Mouse (Mus musculus) hindlimb bud, embryonic 11.5 days (tissue): ENCODE data around the gene Mgat2.
A peak's percentile ranks its signal among the peaks of the same experiment; 100 is the strongest.
"Not testable (repeated sequence)": the region's sequence is repeated elsewhere in the genome, so short reads cannot be mapped to it uniquely, and the experiment has no call there.

Experiments
- DNase-seq: peaks from one replicate; pipeline ENCODE4 v3.0.0-alpha.2; 2012; ENCODE audit warnings: low read depth, low spot score; ENCODE audit errors: extremely low spot score

The Mgat2 gene

GRCm38 (mm10) chr12:69183583-69184308, at the start of gene Mgat2, which contains the start of gene Rpl36al:
Gene Mgat2 (plus strand): TSS chr12:69184157.
Gene Rpl36al (minus strand): TSS chr12:69184083.
- DNase-seq: peak; percentile 98

GRCm38 (mm10) chr12:69139201-69139600, 44.8 kb upstream of the Mgat2 start:
- no peak for DNase-seq

GRCm38 (mm10) chr12:69139841-69140240, 44.1 kb upstream of the Mgat2 start:
- DNase-seq: no peak

GRCm38 (mm10) chr12:69143460-69143859, 40.5 kb upstream of the Mgat2 start:
- DNase-seq: no peak

GRCm38 (mm10) chr12:69147166-69147735, 36.7 kb upstream of the Mgat2 start:
- DNase-seq: no peak

- no peak for DNase-seq
Observed at GRCm38 (mm10) chr12:69150049-69150448, 33.9 kb upstream of the Mgat2 start.

GRCm38 (mm10) chr12:69155923-69156322, 28.0 kb upstream of the Mgat2 start:
- DNase-seq: no peak

GRCm38 (mm10) chr12:69156436-69156835, 27.5 kb upstream of the Mgat2 start:
- DNase-seq: no peak

- DNase-seq: no peak
Observed at GRCm38 (mm10) chr12:69157107-69157506, 26.9 kb upstream of the Mgat2 start.

- no peak for DNase-seq
Observed at GRCm38 (mm10) chr12:69158366-69158764, 25.6 kb upstream of the Mgat2 start.

GRCm38 (mm10) chr12:69158765-69159577, 25.0 kb upstream of the Mgat2 start, which contains the start of gene Rps29:
Gene Rps29 (minus strand): TSS chr12:69159186.
- peak; percentile 100 for DNase-seq

GRCm38 (mm10) chr12:69159578-69159940, 24.4 kb upstream of the Mgat2 start:
- DNase-seq: peak; percentile 98

- DNase-seq: not testable (repeated sequence)
Observed at GRCm38 (mm10) chr12:69160677-69161076, 23.3 kb upstream of the Mgat2 start.

- DNase-seq: not testable (repeated sequence)
Observed at GRCm38 (mm10) chr12:69163586-69163985, 20.4 kb upstream of the Mgat2 start.

- no peak for DNase-seq
Observed at GRCm38 (mm10) chr12:69164904-69165303, 19.1 kb upstream of the Mgat2 start.

- not testable (repeated sequence) for DNase-seq
Observed at GRCm38 (mm10) chr12:69166861-69167581, 16.9 kb upstream of the Mgat2 start.

GRCm38 (mm10) chr12:69167656-69168460, 16.1 kb upstream of the Mgat2 start:
- no peak for DNase-seq

- DNase-seq: peak; percentile 57
Observed at GRCm38 (mm10) chr12:69168461-69169106, 15.4 kb upstream of the Mgat2 start, which contains the start of gene Lrr1. Gene Lrr1 (plus strand): TSS chr12:69168814.

GRCm38 (mm10) chr12:69171307-69171706, 12.7 kb upstream of the Mgat2 start:
- DNase-seq: no peak

- no peak for DNase-seq
Observed at GRCm38 (mm10) chr12:69175975-69176374, 8.0 kb upstream of the Mgat2 start.
